Mouse (Mus musculus) heart, postnatal 0 days (tissue): ENCODE measurements at regions not wholly inside any gene's neighbourhood (a gene's known extent, or its start where the extent isn't known, plus 50 kb on each side); places are given as distances from the start of the nearest gene placed in this dataset.

Source experiments
- CTCF ChIP-seq: IDR thresholded peaks from 2 replicates; pipeline ENCODE4 v1.5.1; 2016; ENCODE audit warnings: antibody characterized with exemption, control low read depth, low read depth
- EP300 ChIP-seq: IDR thresholded peaks from 2 replicates; pipeline ENCODE4 v1.6.1; 2016; ENCODE audit warnings: antibody characterized with exemption, low read depth

DNA sequence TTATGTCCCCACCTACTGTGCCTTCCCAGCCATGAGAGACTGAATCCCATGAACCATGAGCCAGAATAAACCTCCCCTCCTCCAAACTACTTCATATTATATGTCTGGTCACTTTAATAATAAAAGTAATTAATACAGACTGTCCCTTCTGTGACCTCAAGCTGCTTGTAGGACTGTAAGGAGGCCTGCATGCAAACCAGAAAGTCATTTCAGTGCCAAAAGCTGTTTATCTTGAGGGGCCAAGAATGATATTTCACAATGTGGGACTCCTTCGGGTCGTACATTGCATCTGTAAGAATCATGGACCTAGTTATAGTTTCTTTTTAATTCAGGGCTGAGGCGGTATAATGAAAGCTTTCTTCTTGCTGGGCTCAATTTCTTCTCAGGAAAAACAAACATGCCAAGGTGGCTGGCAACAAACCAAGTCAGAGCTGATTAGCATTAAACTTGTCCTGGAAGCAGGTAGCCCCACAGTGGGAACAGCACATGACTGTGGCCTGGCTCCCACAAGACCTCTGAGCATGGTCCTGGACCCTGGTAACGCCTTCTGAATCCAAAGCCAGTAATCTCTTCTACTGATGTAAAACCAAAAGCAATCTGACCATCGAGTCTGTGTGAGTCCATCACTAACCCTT, 162.3 kb upstream of the Hnrnpa3 start:
- TF ChIP-seq CTCF (no peak), EP300 (no peak)
